Mouse (Mus musculus): ENCODE results near the gene Csf3.

GRCm38 (mm10) chr11:98710416-98711045, 9.5 kb downstream of the Csf3 start:
- TF ChIP-seq FLI1 (IDR thresholded peaks at IDR 0.05; ENCODE audit: low read length) (no peak), GATA1 (IDR thresholded peaks at IDR 0.05; ENCODE audit: borderline replicate concordance, low read length) (no peak)

All from megakaryocyte, embryonic 14.5 days (primary cell).